Mouse (Mus musculus) left cerebral cortex, adult 2 months (tissue): Measurements from ENCODE around the gene Tmem50a. TPM values are rescaled to one million over a fixed set of nuclear protein-coding genes. Genes with fewer than 3 reads are reported as not detected.
A peak's percentile ranks its signal among the peaks of the same experiment; 100 is the strongest.
"Not testable (repeated sequence)": the region's sequence is repeated elsewhere in the genome, so short reads cannot be mapped to it uniquely, and the experiment has no call there.

Experiments
- DNase-seq, 2 experiments: peaks; one replicate each; pipeline ENCODE4 v3.0.0; 2021 to 2022; ENCODE audit warnings: low spot score in 2 of 2, mixed read lengths in 1 of 2; ENCODE audit errors: extremely low spot score in 1 of 2
- H3K27ac ChIP-seq: fragments of 200-600 bp; 2 replicates; pipeline ENCODE4 v1.8.1; 2022
- H3K4me3 ChIP-seq: fragments of 200-600 bp; 2 replicates; pipeline ENCODE4 v1.8.1; 2022
- CTCF ChIP-seq: fragments of 200-600 bp; IDR thresholded peaks from 2 replicates; pipeline ENCODE4 v1.8.1; 2022; ENCODE audit warnings: antibody characterized with exemption, mild to moderate bottlenecking, moderate library complexity
- intact Hi-C: fragments of 180-260 bp; cut with DNase I; formaldehyde crosslinking; loops from one replicate; pipeline ENCODE4 v1.15.1; 2025
- total RNA-seq, 2 experiments: library from RNA; stranded (reverse); gene quantifications; 2 replicates each; pipeline ENCODE4 v1.2.3; 2021

The Tmem50a gene
- total RNA-seq, 2 experiments from 2014 or later, result 113 to 116 TPM

- peak overlapping the region; percentile 100 for H3K27ac ChIP-seq
- intact Hi-C loops, result loop anchor here (5.0 kb wide), 1 partner anchor 70 kb away; the partner anchor contains the start of gene Maco1
These were observed 7.5 kb upstream of the Tmem50a start for GRCm38 (mm10) chr4:134922111-134922924.

GRCm38 (mm10) chr4:134921703-134922102 is 6.9 kb upstream of the Tmem50a start:
- intact Hi-C loops, result loop anchor here (5.0 kb wide), 1 partner anchor 69 kb away; the partner anchor contains the start of gene Maco1
- no peak overlapping the region for H3K4me3 ChIP-seq
- DNase-seq, result no peak
- H3K27ac ChIP-seq, result no peak overlapping the region
- TF ChIP-seq CTCF, result no peak

More at GRCm38 (mm10) chr4:134922111-134922924, 7.5 kb upstream of the Tmem50a start:
- DNase-seq, result no peak
- TF ChIP-seq CTCF, result no peak; the same call in 1 of the 2 replicates
- peak overlapping the region; percentile 94 for H3K4me3 ChIP-seq

- no peak for DNase-seq
- intact Hi-C loops, result loop anchor here (5.0 kb wide), 1 partner anchor 68 kb away; the partner anchor contains the start of gene Maco1
- H3K4me3 ChIP-seq, result no peak overlapping the region
- TF ChIP-seq CTCF, result no peak
- H3K27ac ChIP-seq, result no peak overlapping the region
These were observed 5.8 kb upstream of the Tmem50a start for GRCm38 (mm10) chr4:134920631-134921030.

- intact Hi-C loops, result loop anchor here (5.0 kb wide), 1 partner anchor 68 kb away; the partner anchor contains the start of gene Maco1
- DNase-seq, result no peak
- Histone ChIP-seq H3K27ac (no peak overlapping the region), H3K4me3 (no peak overlapping the region)
- TF ChIP-seq CTCF, result no peak
These were observed 5.1 kb upstream of the Tmem50a start for GRCm38 (mm10) chr4:134919733-134920540.

GRCm38 (mm10) chr4:134918381-134918780 is 3.6 kb upstream of the Tmem50a start:
- intact Hi-C loops, result no loop called here
- Histone ChIP-seq H3K4me3 (no peak overlapping the region), H3K27ac (no peak overlapping the region)
- TF ChIP-seq CTCF, result no peak
- DNase-seq, result no peak

- no peak overlapping the region for H3K4me3 ChIP-seq
- no peak for TF ChIP-seq CTCF
These were observed 2.4 kb upstream of the Tmem50a start for GRCm38 (mm10) chr4:134917194-134917593.

GRCm38 (mm10) chr4:134915223-134916050 is 613 bp upstream of the Tmem50a start:
- Histone ChIP-seq H3K27ac (peak overlapping the region; percentile 83), H3K4me3 (peak overlapping the region; percentile 82)
- DNase-seq, result no peak
- intact Hi-C loops, result no loop called here
- no peak for TF ChIP-seq CTCF

More at GRCm38 (mm10) chr4:134917194-134917593, 2.4 kb upstream of the Tmem50a start:
- no peak overlapping the region for H3K27ac ChIP-seq
- no peak for DNase-seq
- intact Hi-C loops, result no loop called here

- Histone ChIP-seq H3K27ac (peak overlapping the region; percentile 83), H3K4me3 (peak overlapping the region; percentile 82)
- intact Hi-C loops, result no loop called here
- TF ChIP-seq CTCF, result no peak
- peak in 1 of 2 experiments; percentile 45 for DNase-seq
These were observed 531 bp downstream of the Tmem50a start for GRCm38 (mm10) chr4:134914122-134914863.

- TF ChIP-seq CTCF, result peak; percentile 95
- Histone ChIP-seq H3K4me3 (peak overlapping the region; percentile 82), H3K27ac (no peak overlapping the region)
- peak; percentile 43 to 57 for DNase-seq
- intact Hi-C loops, result no loop called here
These were observed 1.4 kb downstream of the Tmem50a start for GRCm38 (mm10) chr4:134913413-134913812.

GRCm38 (mm10) chr4:134911406-134911805 is 3.4 kb downstream of the Tmem50a start:
- H3K27ac ChIP-seq, intact Hi-C loops, DNase-seq, H3K4me3 ChIP-seq: not testable (repeated sequence)

GRCm38 (mm10) chr4:134903046-134903445 is 11.8 kb downstream of the Tmem50a start:
- intact Hi-C loops, result no loop called here
- no peak for DNase-seq
- Histone ChIP-seq H3K4me3 (no peak overlapping the region), H3K27ac (no peak overlapping the region)
- no peak for TF ChIP-seq CTCF
